Mouse (Mus musculus) kidney, embryonic 16.5 days (tissue): Measurements from ENCODE around the gene Ulk4. TPM values are rescaled to one million over a fixed set of nuclear protein-coding genes. Genes with fewer than 3 reads are reported as not detected.

ENCODE experiments used
- ATAC-seq: fragments of 200-750 bp; cut with Nextera tagmentation; 2 replicates; pipeline ENCODE4 v1.8.0; 2017; ENCODE audit warnings: moderate TSS enrichment; ENCODE audit not compliant: low FRiP score, low TSS enrichment
- H3K27ac ChIP-seq: fragments of 300-500 bp; sonication (generic); 2 replicates; pipeline ENCODE4 v1.5.1; 2014; ENCODE audit warnings: low read length
- H3K27me3 ChIP-seq: fragments of 300-500 bp; sonication (generic); 2 replicates; pipeline ENCODE4 v1.6.1; 2014; ENCODE audit warnings: low read length, control low read depth, mixed read lengths; ENCODE audit not compliant: insufficient read depth
- H3K36me3 ChIP-seq: fragments of 300-500 bp; sonication (generic); 2 replicates; pipeline ENCODE4 v1.6.1; 2014; ENCODE audit warnings: low read length, control low read depth, mixed read lengths; ENCODE audit not compliant: insufficient read depth
- H3K4me1 ChIP-seq: fragments of 300-500 bp; sonication (generic); 2 replicates; pipeline ENCODE4 v1.6.1; 2014; ENCODE audit warnings: low read length, control low read depth, mixed read lengths; ENCODE audit not compliant: insufficient read depth
- H3K4me2 ChIP-seq: fragments of 300-500 bp; sonication (generic); replicated peaks from 2 replicates; pipeline ENCODE4 v1.6.1; 2014; ENCODE audit warnings: low read depth, low read length
- H3K4me3 ChIP-seq: fragments of 300-500 bp; sonication (generic); 2 replicates; pipeline ENCODE4 v1.5.1; 2014; ENCODE audit warnings: mild to moderate bottlenecking, low read length
- H3K9ac ChIP-seq: fragments of 300-500 bp; sonication (generic); replicated peaks from 2 replicates; pipeline ENCODE4 v1.6.1; 2014; ENCODE audit warnings: low read length
- H3K9me3 ChIP-seq: fragments of 300-500 bp; sonication (generic); 2 replicates; pipeline ENCODE4 v1.6.1; 2016; ENCODE audit warnings: low read length, control low read depth
- WGBS: fragments of 180-500 bp; shearing (Covaris S2); extraction: QIAGEN DNeasy Blood & Tissue Kit; methylation state at CpG from one replicate; pipeline ENCODE4 v1.1.7; 2014; 5-methylcytosine and 5-hydroxymethylcytosine counted together
- polyA plus RNA-seq: library from polyadenylated mRNA; unstranded; fragments of >200 nt; fragmentation: Nextera tagmentation; extraction: Ambion mirVana; gene quantifications from 2 replicates; pipeline ENCODE4 v1.2.1, GENCODE M21; 2015

Gene Ulk4
- polyA plus RNA-seq, 1 experiment from 2014 or later: 148 TPM

DNA sequence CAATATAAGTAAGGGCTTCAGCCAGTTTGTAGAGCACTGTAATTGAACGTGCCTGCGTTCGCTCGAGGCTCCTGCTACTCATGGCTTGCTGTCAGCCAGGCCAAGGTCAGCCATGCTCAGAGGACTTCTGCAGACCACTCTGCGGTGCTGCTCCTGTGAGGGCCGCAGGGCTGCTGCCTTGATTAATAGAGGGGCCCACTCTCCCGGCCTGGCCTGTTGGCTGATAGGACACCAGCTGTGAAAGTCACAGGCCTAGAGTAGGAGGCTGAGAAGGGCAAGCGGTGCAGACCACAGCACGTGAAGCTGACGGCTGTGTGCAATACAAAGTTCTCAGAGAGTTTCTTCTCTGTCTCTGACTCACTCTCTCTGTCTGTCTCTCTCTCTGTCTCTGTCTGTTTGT is 246.0 kb downstream of the Ulk4 start:
- no peak overlapping the region for H3K4me3 ChIP-seq
- no peak overlapping the region for H3K9ac ChIP-seq
- no peak overlapping the region for H3K27ac ChIP-seq
- no peaks in the 10 kb centered on the region for H3K27me3 ChIP-seq
- no peak overlapping the region for H3K4me2 ChIP-seq
- WGBS: 38% methylated on average over 10 of the region's 10 CpGs
- no peaks in the 10 kb centered on the region for H3K36me3 ChIP-seq
- H3K9me3 ChIP-seq: no peaks in the 10 kb centered on the region
- ATAC-seq: peak; percentile 27; the same call in 1 of the 2 replicates
- H3K4me1 ChIP-seq: no peaks in the 10 kb centered on the region; the same call in 1 of the 2 replicates

DNA sequence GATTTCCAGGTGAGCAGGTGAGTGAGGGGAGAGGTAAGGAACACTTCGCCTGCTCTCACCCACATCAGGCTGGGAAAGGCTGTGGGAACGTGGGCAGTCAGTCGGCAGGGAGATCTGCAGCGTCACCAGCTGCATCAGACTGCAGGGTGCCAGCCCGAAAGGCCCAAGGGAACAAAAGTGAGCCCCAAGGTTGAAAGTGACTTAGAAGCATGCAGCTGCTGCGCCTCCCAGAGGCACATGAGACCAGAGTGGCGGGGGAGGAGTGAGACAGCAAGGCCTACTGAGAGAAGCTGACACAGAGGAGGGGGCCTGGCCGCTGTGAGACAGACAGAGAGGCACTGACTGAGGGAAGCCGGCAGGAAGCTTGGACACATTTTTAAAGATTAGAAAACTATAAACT is 247.2 kb downstream of the Ulk4 start:
- no peak for ATAC-seq
- H3K9ac ChIP-seq: no peak overlapping the region

DNA sequence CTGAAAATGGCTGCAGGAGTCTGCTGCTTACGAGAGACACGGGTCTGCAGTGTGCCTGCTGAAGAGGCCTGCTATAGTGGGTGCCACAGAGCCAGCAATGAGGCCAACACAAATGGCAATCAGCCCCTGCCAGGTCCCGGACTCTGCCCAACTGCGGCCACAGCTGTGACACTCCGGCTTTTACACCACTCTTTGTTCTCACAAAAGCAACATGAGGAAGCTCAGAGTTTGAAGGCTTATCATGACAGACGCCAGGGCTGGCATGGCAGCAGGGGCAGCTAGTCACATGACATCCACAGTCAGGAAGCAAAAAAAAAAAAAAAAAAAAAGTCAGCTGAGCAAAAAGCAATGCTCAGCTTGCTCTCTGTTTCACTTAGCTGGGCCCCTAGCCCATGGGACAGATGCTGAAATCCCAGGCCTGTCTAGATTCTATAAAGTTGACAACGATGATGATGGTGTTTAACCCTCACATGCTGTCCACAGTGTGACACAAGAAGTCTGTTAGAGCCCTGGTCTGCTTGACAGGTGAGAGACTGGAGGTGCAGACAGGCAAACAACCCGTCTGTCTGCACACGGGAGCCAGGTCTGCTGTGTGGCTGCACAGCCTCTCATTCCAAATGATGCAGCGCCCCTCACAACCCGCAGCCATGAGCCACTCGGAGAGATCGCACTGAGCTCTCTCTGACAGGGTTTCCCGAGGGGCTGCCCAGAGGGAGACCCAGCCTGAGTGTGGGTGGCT is 253.3 kb downstream of the Ulk4 start:
- H3K9ac ChIP-seq: no peak overlapping the region
- no peak overlapping the region for H3K27ac ChIP-seq
- no peak overlapping the region for H3K4me2 ChIP-seq
- 0 out of 2 replicates have a peak, but pooled peaks cover 3% of the 10 kb centered on the region for H3K9me3 ChIP-seq
- H3K4me1 ChIP-seq: no peaks in the 10 kb centered on the region
- H3K36me3 ChIP-seq: no peaks in the 10 kb centered on the region
- no peaks in the 10 kb centered on the region for H3K27me3 ChIP-seq
- no peak overlapping the region for H3K4me3 ChIP-seq
- WGBS: 88% methylated on average over 14 of the region's 14 CpGs
- no peak for ATAC-seq

More for the DNA sequence above, 247.2 kb downstream of the Ulk4 start:
- Histone ChIP-seq H3K27ac (no peak overlapping the region), H3K27me3 (no peaks in the 10 kb centered on the region), H3K4me2 (no peak overlapping the region), H3K4me3 (no peak overlapping the region), H3K4me1 (no peaks in the 10 kb centered on the region; the same call in 1 of the 2 replicates), H3K9me3 (no peaks in the 10 kb centered on the region), H3K36me3 (no peaks in the 10 kb centered on the region)
- 55% methylated on average over 9 of the region's 9 CpGs for WGBS

DNA sequence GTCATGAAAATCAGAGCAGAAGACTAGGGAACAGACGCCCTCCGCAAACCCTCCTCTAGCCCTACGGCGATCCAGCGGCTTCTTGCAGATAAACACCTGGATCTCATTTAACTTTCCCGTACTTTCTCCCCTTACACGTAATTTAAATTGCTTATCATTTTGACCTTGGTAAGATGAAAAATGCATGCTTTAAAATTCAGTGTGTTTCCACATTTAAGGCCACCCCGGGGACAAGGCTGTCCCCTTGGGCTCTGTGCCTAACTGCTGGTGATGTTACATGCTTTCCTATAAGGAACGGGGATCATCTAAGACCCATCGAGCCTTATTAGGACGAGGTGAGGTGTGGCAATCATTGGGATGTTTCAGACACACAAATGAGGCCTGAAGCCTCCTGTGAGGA is 256.6 kb downstream of the Ulk4 start:
- no peak overlapping the region for H3K27ac ChIP-seq
- H3K36me3 ChIP-seq: no peaks in the 10 kb centered on the region
- H3K9ac ChIP-seq: no peak overlapping the region
- H3K4me1 ChIP-seq: no peaks in the 10 kb centered on the region
- H3K9me3 ChIP-seq: 0 out of 2 replicates have a peak, but pooled peaks cover 3% of the 10 kb centered on the region
- 88% methylated on average over 11 of the region's 11 CpGs for WGBS
- no peak overlapping the region for H3K4me3 ChIP-seq
- H3K27me3 ChIP-seq: no peaks in the 10 kb centered on the region
- no peak overlapping the region for H3K4me2 ChIP-seq
- ATAC-seq: no peak

DNA sequence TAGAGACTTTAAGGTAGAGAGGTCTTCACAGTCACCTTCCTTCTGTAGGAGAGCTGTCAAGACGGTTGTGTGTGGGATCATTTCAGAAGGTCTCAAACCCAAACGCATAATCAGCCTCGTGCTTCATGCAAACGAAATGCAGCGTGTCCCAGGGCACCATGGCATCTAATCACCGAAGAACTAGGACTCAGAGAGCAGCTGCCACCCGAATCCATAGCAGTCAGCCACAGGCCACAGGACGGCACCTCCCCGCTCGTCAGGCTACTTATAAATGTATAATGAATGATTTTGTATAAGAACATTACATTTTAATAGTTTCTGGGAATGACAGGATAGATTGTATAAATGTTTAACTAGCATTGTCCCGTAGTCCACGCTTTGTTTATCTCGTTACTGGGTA is 257.1 kb downstream of the Ulk4 start:
- WGBS: 84% methylated on average over 13 of the region's 13 CpGs
- no peak for ATAC-seq
- no peak overlapping the region for H3K9ac ChIP-seq

DNA sequence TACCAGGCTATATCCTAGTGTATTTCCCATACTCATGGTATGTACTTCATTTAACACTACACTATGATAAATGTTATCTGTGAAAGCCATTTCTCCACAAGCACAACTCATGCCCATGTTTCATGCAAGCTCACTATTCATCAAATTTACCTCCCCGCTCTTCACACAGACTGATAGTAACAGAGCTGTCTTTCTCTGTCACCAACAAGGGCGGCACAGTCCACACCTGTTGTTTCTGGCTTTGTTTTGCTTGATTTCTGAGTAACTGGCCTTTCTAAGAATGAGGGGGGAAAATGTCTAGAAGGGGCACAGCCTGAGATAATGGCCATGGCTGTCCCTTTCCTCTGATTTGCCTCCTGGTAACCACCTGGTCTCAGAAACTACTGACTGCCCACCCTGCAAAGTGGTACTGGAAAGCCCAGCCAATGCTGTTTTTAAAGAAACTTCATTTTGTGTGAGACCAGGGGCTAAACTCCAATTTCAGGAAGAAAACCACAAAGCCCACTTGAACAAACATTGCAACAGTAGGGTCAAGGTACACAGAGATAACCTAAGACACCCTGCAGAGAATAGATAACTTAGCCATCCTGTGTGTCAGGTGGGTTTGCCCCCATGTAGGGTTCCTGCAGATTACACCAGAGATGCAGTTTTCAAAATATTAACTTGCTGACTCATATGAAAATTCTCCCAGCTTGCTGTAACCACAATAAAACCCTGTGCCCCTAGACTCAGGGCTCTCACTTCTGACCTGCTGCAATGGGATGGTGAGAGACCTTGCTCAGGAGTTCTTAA is 258.3 kb downstream of the Ulk4 start:
- no peaks in the 10 kb centered on the region for H3K36me3 ChIP-seq
- H3K4me3 ChIP-seq: no peak overlapping the region
- H3K4me1 ChIP-seq: no peaks in the 10 kb centered on the region
- H3K27me3 ChIP-seq: no peaks in the 10 kb centered on the region
- WGBS: 88% methylated on average over 2 of the region's 2 CpGs
- no peak overlapping the region for H3K27ac ChIP-seq
- no peak overlapping the region for H3K4me2 ChIP-seq
- no peaks in the 10 kb centered on the region for H3K9me3 ChIP-seq
- ATAC-seq: no peak
- no peak overlapping the region for H3K9ac ChIP-seq

More for the DNA sequence above, 257.1 kb downstream of the Ulk4 start:
- no peaks in the 10 kb centered on the region for H3K4me1 ChIP-seq
- 0 out of 2 replicates have a peak, but pooled peaks cover 3% of the 10 kb centered on the region for H3K9me3 ChIP-seq
- H3K36me3 ChIP-seq: no peaks in the 10 kb centered on the region
- no peak overlapping the region for H3K4me2 ChIP-seq
- no peak overlapping the region for H3K27ac ChIP-seq
- no peak overlapping the region for H3K4me3 ChIP-seq
- H3K27me3 ChIP-seq: no peaks in the 10 kb centered on the region

DNA sequence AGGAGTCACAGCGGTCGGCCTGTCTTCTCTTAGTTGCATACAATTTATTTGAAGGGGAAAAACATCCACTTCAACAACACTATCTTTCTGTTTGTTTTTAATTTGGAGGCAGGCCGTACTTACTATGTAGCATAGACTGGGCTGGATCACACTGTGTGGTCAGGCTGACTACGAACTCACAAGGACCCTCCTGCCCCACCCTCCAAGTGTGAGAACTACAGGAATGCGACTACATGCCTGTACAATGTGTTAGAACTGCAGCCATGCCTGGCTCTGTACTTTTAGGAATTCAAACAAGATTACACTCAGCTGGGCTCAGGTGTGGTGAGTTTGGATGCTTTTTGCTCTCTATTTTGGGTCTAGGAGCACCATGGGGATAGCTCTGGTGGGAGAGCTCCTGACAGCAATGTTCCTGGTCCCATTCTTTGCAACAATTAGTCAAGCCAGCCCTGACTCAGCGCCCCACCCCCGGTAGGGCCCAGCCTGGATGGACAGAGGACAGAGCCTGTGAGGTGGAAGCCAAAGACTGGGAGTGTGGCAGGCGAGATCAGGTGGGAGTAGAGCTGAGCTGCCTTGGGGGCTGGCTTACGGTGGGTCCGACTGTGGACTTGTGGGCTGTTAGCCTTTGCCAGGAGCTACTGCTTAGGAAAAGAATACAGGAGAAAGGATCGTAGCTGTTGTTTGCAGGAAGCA is 261.0 kb downstream of the Ulk4 start:
- Histone ChIP-seq H3K4me1 (no peaks in the 10 kb centered on the region), H3K36me3 (no peaks in the 10 kb centered on the region), H3K4me3 (no peak overlapping the region), H3K27me3 (no peaks in the 10 kb centered on the region), H3K27ac (no peak overlapping the region), H3K9me3 (no peaks in the 10 kb centered on the region), H3K4me2 (no peak overlapping the region), H3K9ac (no peak overlapping the region)
- 62% methylated on average over 11 of the region's 11 CpGs for WGBS
- ATAC-seq: no peak

DNA sequence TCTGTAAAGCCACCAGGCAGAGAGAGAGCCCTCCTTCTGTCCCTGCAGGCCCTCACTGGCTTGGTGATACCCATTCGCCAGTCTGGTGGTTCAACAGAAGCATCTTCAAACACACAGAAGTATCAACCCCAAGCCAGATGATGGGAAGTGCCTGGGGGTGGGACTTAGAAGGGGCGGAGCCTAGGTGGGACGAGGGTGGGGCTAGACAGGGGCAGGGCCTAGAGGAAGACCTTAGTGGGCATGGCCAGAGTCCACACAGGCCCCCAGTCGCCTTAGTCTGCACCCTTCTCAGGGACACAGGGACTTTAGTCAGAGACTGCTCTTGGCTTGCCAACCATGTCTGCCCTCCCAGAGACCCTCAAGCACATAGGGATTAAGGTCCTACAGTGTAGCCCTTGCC is 265.5 kb downstream of the Ulk4 start:
- 45% methylated on average over 4 of the region's 4 CpGs for WGBS
- ATAC-seq: no peak
- no peak overlapping the region for H3K4me3 ChIP-seq
- no peaks in the 10 kb centered on the region for H3K36me3 ChIP-seq
- no peaks in the 10 kb centered on the region for H3K9me3 ChIP-seq
- peaks cover 9% of the 10 kb centered on the region; the same call in 1 of the 2 replicates for H3K4me1 ChIP-seq
- H3K27me3 ChIP-seq: no peaks in the 10 kb centered on the region
- H3K9ac ChIP-seq: no peak overlapping the region
- H3K4me2 ChIP-seq: no peak overlapping the region
- no peak overlapping the region for H3K27ac ChIP-seq

DNA sequence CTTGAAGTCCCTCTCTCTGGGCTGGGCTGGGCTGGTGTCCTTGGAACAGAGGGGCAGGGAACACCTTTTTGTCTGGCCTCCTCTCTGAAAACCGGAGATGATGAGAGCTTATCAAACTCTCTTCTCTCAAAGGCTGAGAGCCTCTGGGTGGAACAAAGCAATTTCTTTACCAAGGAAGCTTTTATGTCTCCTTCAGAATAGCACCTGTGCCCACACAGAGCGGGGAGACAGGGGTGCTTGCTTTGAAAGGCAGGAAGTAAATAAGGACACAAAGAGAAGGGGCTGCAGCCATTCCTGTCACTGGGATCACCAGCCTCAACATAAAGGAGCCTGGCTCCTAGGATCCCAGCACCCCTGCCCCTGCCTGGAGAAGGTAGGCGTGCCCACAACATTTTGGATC is 266.5 kb downstream of the Ulk4 start:
- no peaks in the 10 kb centered on the region for H3K9me3 ChIP-seq
- no peak overlapping the region for H3K27ac ChIP-seq
- H3K4me1 ChIP-seq: peaks cover 9% of the 10 kb centered on the region; the same call in 1 of the 2 replicates
- no peak overlapping the region for H3K4me3 ChIP-seq
- no peaks in the 10 kb centered on the region for H3K36me3 ChIP-seq
- H3K9ac ChIP-seq: no peak overlapping the region
- H3K4me2 ChIP-seq: no peak overlapping the region
- ATAC-seq: no peak
- H3K27me3 ChIP-seq: no peaks in the 10 kb centered on the region
- WGBS: 45% methylated on average over 3 of the region's 3 CpGs
